ENCODE assay signal across 11 mouse cellular contexts in genomic region chr8:91329056-91329455, GRCm38 (mm10). TPM values are rescaled to one million over a fixed set of nuclear protein-coding genes. Genes with fewer than 3 reads are reported as not detected.
DNase-seq lines count a peak whose midpoint lies in the region; ATAC-seq and TF ChIP-seq lines count a peak whose summit lies in the region.
"Had no signal": no experiment of that assay in that cellular context is flagged by ENCODE, and none has a peak within 500 bp of the region (broad histone marks: within the 10 kb centered on the region; RNA-seq: fewer than 3 reads in every experiment).

No protein-coding gene starts in this region.

- WGBS in forebrain, embryonic 11.5 days: 84% methylated on average over 9 of the region's 9 CpGs
- WGBS in forebrain, embryonic 16.5 days: 82% methylated on average over 9 of the region's 9 CpGs
- WGBS in lung, embryonic 16.5 days: 76% methylated on average over 9 of the region's 9 CpGs
- WGBS in limb, embryonic 13.5 days: 72% methylated on average over 9 of the region's 9 CpGs

- peaks cover 67% of the 10 kb centered on the region for H3K79me2 ChIP-seq in myocyte (ENCODE audit: control insufficient read depth, insufficient read depth)

- H3K4me3 ChIP-seq in forebrain, embryonic 11.5 days (ENCODE audit: low read depth, low read length): no peak overlapping the region
- no peak overlapping the region for H3K4me3 ChIP-seq in forebrain, embryonic 16.5 days (replicated peaks; ENCODE audit: low read length)
- no peak overlapping the region for H3K4me3 ChIP-seq in lung, embryonic 16.5 days (ENCODE audit: low read length)
- H3K4me3 ChIP-seq in limb, embryonic 13.5 days: no peak overlapping the region
- no peak overlapping the region for H3K4me3 ChIP-seq in myocyte
- H3K4me3 ChIP-seq: stomach, embryonic 15.5 days had no signal

- no peaks in the 10 kb centered on the region for H3K9me3 ChIP-seq in forebrain, embryonic 11.5 days (ENCODE audit: control insufficient read depth, low read length)
- no peaks in the 10 kb centered on the region for H3K9me3 ChIP-seq in forebrain, embryonic 16.5 days (ENCODE audit: control insufficient read depth, low read length)
- H3K9me3 ChIP-seq in lung, embryonic 16.5 days (ENCODE audit: control insufficient read depth, low read length): no peaks in the 10 kb centered on the region
- no peaks in the 10 kb centered on the region for H3K9me3 ChIP-seq in limb, embryonic 13.5 days
- H3K9me3 ChIP-seq: stomach, embryonic 15.5 days had no signal

- DNase-seq in forebrain, embryonic 11.5 days (ENCODE audit: low spot score): no peak
- no peak for DNase-seq in lung, postnatal 36 days
- no peak for DNase-seq in layer of hippocampus, adult 9-11 months
- DNase-seq: cerebellum, adult 11 months; kidney, postnatal 10 days had no signal

- H3K9ac ChIP-seq in forebrain, embryonic 11.5 days (ENCODE audit: low read length): no peak overlapping the region
- H3K9ac ChIP-seq in forebrain, embryonic 16.5 days (replicated peaks; ENCODE audit: low read depth, low read length): no peak overlapping the region
- H3K9ac ChIP-seq in lung, embryonic 16.5 days (ENCODE audit: low read length): 0 out of 2 replicates have a peak overlapping the region, but pooled peaks have one; percentile 48
- H3K9ac ChIP-seq in limb, embryonic 13.5 days: peak overlapping the region; percentile 59; the same call in 1 of the 2 replicates
- H3K9ac ChIP-seq: stomach, embryonic 15.5 days had no signal

- no peak overlapping the region for H3ac ChIP-seq in myocyte (ENCODE audit: control insufficient read depth, insufficient read length)

- TF ChIP-seq POLR2A in myocyte (IDR thresholded peaks at IDR 0.05; ENCODE audit: insufficient read length, low read depth): no peak

- 0 out of 2 replicates have a peak overlapping the region, but pooled peaks have one; percentile 12 for H3K27ac ChIP-seq in forebrain, embryonic 11.5 days (ENCODE audit: low read depth, low read length)
- no peak overlapping the region; the same call in 1 of the 2 replicates for H3K27ac ChIP-seq in forebrain, embryonic 16.5 days (ENCODE audit: low read length)
- peak overlapping the region; percentile 19 for H3K27ac ChIP-seq in lung, embryonic 16.5 days (ENCODE audit: low read length)
- no peak overlapping the region for H3K27ac ChIP-seq in limb, embryonic 13.5 days
- H3K27ac ChIP-seq: stomach, embryonic 15.5 days had no signal

- H3K27me3 ChIP-seq in forebrain, embryonic 11.5 days (ENCODE audit: control insufficient read depth, insufficient read depth, low read length): no peaks in the 10 kb centered on the region
- H3K27me3 ChIP-seq in forebrain, embryonic 16.5 days (replicated peaks; ENCODE audit: control insufficient read depth, insufficient read depth, low read length): no peaks in the 10 kb centered on the region
- no peaks in the 10 kb centered on the region for H3K27me3 ChIP-seq in lung, embryonic 16.5 days (ENCODE audit: control insufficient read depth, insufficient read depth, low read depth, low read length)
- H3K27me3 ChIP-seq in limb, embryonic 13.5 days: no peaks in the 10 kb centered on the region
- H3K27me3 ChIP-seq in myocyte (ENCODE audit: control insufficient read depth, insufficient read depth, insufficient read length): no peaks in the 10 kb centered on the region
- H3K27me3 ChIP-seq: stomach, embryonic 15.5 days had no signal

- peaks cover 7% of the 10 kb centered on the region; the same call in 1 of the 2 replicates for H3K4me1 ChIP-seq in forebrain, embryonic 11.5 days (replicated peaks; ENCODE audit: control insufficient read depth, insufficient read depth, low read length)
- peaks cover 39% of the 10 kb centered on the region for H3K4me1 ChIP-seq in forebrain, embryonic 16.5 days (replicated peaks; ENCODE audit: control insufficient read depth, insufficient read depth, low read length)
- peaks cover 39% of the 10 kb centered on the region for H3K4me1 ChIP-seq in lung, embryonic 16.5 days (replicated peaks; ENCODE audit: control insufficient read depth, insufficient read depth, low read length)
- peaks cover 38% of the 10 kb centered on the region for H3K4me1 ChIP-seq in limb, embryonic 13.5 days

- no peak for ATAC-seq in forebrain, embryonic 11.5 days (replicated peaks; ENCODE audit: low FRiP score)
- ATAC-seq in forebrain, embryonic 16.5 days: no peak
- no peak for ATAC-seq in lung, embryonic 16.5 days (ENCODE audit: low read depth)
- no peak for ATAC-seq in limb, embryonic 13.5 days (ENCODE audit: low FRiP score, low read depth)
- ATAC-seq in megakaryocyte progenitor cell, adult 5-6 weeks (replicated peaks; ENCODE audit: poor library complexity): no peak

- H3K36me3 ChIP-seq in forebrain, embryonic 11.5 days (ENCODE audit: control insufficient read depth, insufficient read depth, low read length): no peaks in the 10 kb centered on the region
- no peaks in the 10 kb centered on the region for H3K36me3 ChIP-seq in forebrain, embryonic 16.5 days (ENCODE audit: control insufficient read depth, insufficient read depth)
- no peaks in the 10 kb centered on the region for H3K36me3 ChIP-seq in lung, embryonic 16.5 days (ENCODE audit: control insufficient read depth, insufficient read depth, low read length)
- peaks cover 19% of the 10 kb centered on the region for H3K36me3 ChIP-seq in limb, embryonic 13.5 days
- peaks cover 13% of the 10 kb centered on the region for H3K36me3 ChIP-seq in myocyte (ENCODE audit: control insufficient read depth, insufficient read depth)

- no peak overlapping the region for H3K4me2 ChIP-seq in forebrain, embryonic 11.5 days (ENCODE audit: low read depth, low read length, severe bottlenecking)
- no peak overlapping the region for H3K4me2 ChIP-seq in forebrain, embryonic 16.5 days (ENCODE audit: low read length)
- no peak overlapping the region for H3K4me2 ChIP-seq in lung, embryonic 16.5 days (ENCODE audit: low read depth, low read length)
- no peak overlapping the region for H3K4me2 ChIP-seq in limb, embryonic 13.5 days (replicated peaks)
- peak overlapping the region; percentile 91 for H3K4me2 ChIP-seq in myocyte (ENCODE audit: low read depth)
- H3K4me2 ChIP-seq: stomach, embryonic 15.5 days had no signal

TF ChIP-seq in myocyte, 11 proteins besides CTCF, POLR2A, EP300 and RAD21:
- no peak for TF ChIP-seq TCF3 (IDR thresholded peaks at IDR 0.05; ENCODE audit: insufficient read length, low read depth)
- no peak for TF ChIP-seq MYOG (IDR thresholded peaks at IDR 0.05; ENCODE audit: control insufficient read depth in 1 of 3, insufficient read depth in 1 of 3, insufficient read length in 2 of 3, low read depth in 2 of 3)
- no peak for TF ChIP-seq MYOD1 (IDR thresholded peaks at IDR 0.05; ENCODE audit: control insufficient read depth in 1 of 3, insufficient read length in 2 of 3, low read depth in 2 of 3)
- no peak for TF ChIP-seq SRF (IDR thresholded peaks at IDR 0.05; ENCODE audit: control insufficient read depth, insufficient read length, low read depth)
- TF ChIP-seq REST (IDR thresholded peaks at IDR 0.05; ENCODE audit: insufficient read depth, insufficient read length): no peak
- no peak for TF ChIP-seq E2F4 (IDR thresholded peaks at IDR 0.05; ENCODE audit: insufficient read depth)
- TF ChIP-seq TCF12 (IDR thresholded peaks at IDR 0.05; ENCODE audit: insufficient read depth, poor library complexity, severe bottlenecking): no peak
- TF ChIP-seq USF1 (IDR thresholded peaks at IDR 0.05; ENCODE audit: low read depth): no peak
- TF ChIP-seq CEBPB (IDR thresholded peaks at IDR 0.05; ENCODE audit: insufficient read depth, poor library complexity, severe bottlenecking): no peak
- no peak for TF ChIP-seq POLR2AphosphoS2 (IDR thresholded peaks at IDR 0.05; ENCODE audit: insufficient read length, low read depth)
- no peak for TF ChIP-seq MAX (IDR thresholded peaks at IDR 0.05; ENCODE audit: low read depth)

RNA-seq across cellular contexts. Expression of gene Fto, which starts 15.7 kb away (rescaled TPM):
- 109 and 111 TPM in 2 replicates for polyA plus RNA-seq in forebrain, embryonic 11.5 days (2014; fragmentation: Nextera tagmentation; extraction: Ambion mirVana)
- 123 and 132 TPM in 2 replicates for polyA plus RNA-seq in forebrain, embryonic 16.5 days (2015; fragmentation: Nextera tagmentation; extraction: Ambion mirVana)
- polyA plus RNA-seq in lung, embryonic 16.5 days (2015; fragmentation: Nextera tagmentation; extraction: Ambion mirVana): 89.2 and 97.2 TPM in 2 replicates
- 98.8 and 106 TPM in 2 replicates for polyA plus RNA-seq in limb, embryonic 13.5 days (2015; fragmentation: Nextera tagmentation; extraction: Ambion mirVana)
- 74.1 TPM for polyA plus RNA-seq in myocyte (2012; fragmentation: generic; extraction: Trizol)
- 50.0 and 54.6 TPM in 2 replicates for total RNA-seq in megakaryocyte progenitor cell, adult 5-6 weeks (2015)
- 26.4 and 34.7 TPM in 2 replicates for total RNA-seq in megakaryocyte progenitor cell, adult 5-6 weeks (2017)

RNA-seq across cellular contexts. Expression of gene Rpgrip1l, which starts 16.0 kb away (rescaled TPM):
- 10.4 and 13.7 TPM in 2 replicates for polyA plus RNA-seq in forebrain, embryonic 11.5 days (2014; fragmentation: Nextera tagmentation; extraction: Ambion mirVana)
- 13.5 and 13.7 TPM in 2 replicates for polyA plus RNA-seq in forebrain, embryonic 16.5 days (2015; fragmentation: Nextera tagmentation; extraction: Ambion mirVana)
- polyA plus RNA-seq in lung, embryonic 16.5 days (2015; fragmentation: Nextera tagmentation; extraction: Ambion mirVana): 11.0 and 12.9 TPM in 2 replicates
- polyA plus RNA-seq in limb, embryonic 13.5 days (2015; fragmentation: Nextera tagmentation; extraction: Ambion mirVana): 16.4 and 19.1 TPM in 2 replicates
- 2.1 TPM for polyA plus RNA-seq in myocyte (2012; fragmentation: generic; extraction: Trizol)
- total RNA-seq in megakaryocyte progenitor cell, adult 5-6 weeks (2015): 10.1 and 13.6 TPM in 2 replicates
- total RNA-seq in megakaryocyte progenitor cell, adult 5-6 weeks (2017): 11.6 and 14.6 TPM in 2 replicates

Comparison
In these comparisons a context has a peak if more than half of its experiments do, and no peak if none do; other contexts are left out.
1. H3K27ac ChIP-seq: peak in forebrain, embryonic 11.5 days (single experiment) and lung, embryonic 16.5 days (single experiment); none in forebrain, embryonic 16.5 days (single experiment) and limb, embryonic 13.5 days (single experiment).
2. H3K9ac ChIP-seq: peak in lung, embryonic 16.5 days (single experiment) and limb, embryonic 13.5 days (single experiment); none in forebrain, embryonic 11.5 days (single experiment) and forebrain, embryonic 16.5 days (single experiment).